Mouse (Mus musculus) adrenal gland, postnatal 14 days (tissue): ENCODE measurements at regions not wholly inside any gene's neighbourhood (a gene's known extent, or its start where the extent isn't known, plus 50 kb on each side); places are given as distances from the start of the nearest gene placed in this dataset.
"Not testable (repeated sequence)": the region's sequence is repeated elsewhere in the genome, so short reads cannot be mapped to it uniquely, and the experiment has no call there.

Experiments used
- DNase-seq: peaks from one replicate; pipeline ENCODE4 v3.0.0; 2021; ENCODE audit warnings: mixed read lengths

GRCm38 (mm10) chr6:37618990-37619389 lies 89.0 kb downstream of the Akr1d1 start:
- no peak for DNase-seq

DNA sequence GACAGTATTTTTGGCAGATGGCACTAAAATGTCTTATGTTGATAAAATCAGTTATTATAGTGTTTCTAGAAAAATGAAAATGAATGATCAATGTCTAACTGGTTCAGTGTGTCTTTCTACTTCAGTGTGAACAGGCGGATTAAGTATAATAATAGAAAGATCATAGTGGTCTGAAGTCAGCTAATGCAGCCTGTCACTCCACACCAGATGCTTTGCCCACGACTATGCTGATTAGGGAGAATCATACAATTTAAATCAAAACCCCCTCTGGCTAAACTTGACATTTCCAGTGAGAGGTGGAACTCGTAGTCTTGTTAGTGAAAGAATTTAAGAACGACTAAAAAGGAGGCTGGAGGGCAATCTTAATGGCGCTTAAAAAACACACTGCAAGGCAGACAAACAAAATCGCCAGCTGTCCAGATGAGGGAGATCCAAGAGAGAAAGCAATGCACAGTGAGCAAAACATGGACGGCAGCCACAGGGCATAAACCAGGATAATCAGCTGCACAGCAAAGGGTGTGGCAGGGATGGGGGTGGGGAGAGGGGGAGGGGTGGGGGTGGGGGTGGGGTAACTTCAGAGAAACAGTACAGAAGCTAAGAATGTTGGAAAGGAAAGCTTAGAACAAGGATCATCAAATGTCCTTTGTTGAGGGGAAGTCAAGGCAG lies 91.5 kb downstream of the Akr1d1 start:
- DNase-seq, result no peak

DNA sequence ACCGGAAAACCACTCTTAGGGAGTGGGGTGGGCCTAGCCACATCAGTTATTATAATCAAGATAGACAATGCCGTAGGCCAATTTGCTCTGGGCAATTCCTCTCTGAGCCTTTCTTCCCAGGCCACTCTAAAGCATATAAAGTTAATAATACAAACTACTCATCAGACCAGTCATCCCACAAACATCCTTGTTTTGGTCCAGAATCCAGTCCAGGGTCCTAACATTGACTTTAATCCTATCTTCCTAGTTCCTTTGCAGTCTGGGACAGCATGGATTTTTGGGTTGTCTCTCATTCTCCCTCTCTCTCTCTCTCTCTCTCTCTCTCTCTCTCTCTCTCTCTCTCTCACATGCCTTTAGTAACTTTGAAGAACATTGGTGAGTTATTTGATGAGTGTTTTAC lies 92.3 kb downstream of the Akr1d1 start:
- DNase-seq, result no peak

GRCm38 (mm10) chr6:37627206-37627605 lies 97.2 kb downstream of the Akr1d1 start:
- no peak for DNase-seq

DNA sequence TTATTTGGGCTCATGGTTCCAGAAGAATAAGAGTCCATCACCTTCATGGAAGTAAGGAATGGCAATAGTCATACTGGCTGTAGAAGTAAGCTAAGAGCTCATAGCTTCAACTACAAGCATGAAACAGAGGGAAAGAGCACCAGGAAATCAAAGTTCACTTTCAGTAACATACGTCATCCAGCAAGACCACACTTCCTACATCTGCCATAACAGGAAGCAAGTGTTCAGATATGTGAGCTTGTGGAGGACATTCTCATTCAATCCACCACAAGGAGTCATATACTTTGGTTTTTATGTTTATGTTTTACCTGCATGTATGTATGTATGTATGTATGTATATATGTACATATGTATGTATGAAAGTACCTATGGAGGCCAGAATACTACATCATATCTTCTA lies 104.0 kb downstream of the Akr1d1 start:
- DNase-seq, result no peak

- DNase-seq, result no peak
Measured at GRCm38 (mm10) chr6:37642066-37642465, 112.1 kb downstream of the Akr1d1 start.

- DNase-seq, result no peak
Measured at GRCm38 (mm10) chr6:37642701-37643121, 112.7 kb downstream of the Akr1d1 start.

DNA sequence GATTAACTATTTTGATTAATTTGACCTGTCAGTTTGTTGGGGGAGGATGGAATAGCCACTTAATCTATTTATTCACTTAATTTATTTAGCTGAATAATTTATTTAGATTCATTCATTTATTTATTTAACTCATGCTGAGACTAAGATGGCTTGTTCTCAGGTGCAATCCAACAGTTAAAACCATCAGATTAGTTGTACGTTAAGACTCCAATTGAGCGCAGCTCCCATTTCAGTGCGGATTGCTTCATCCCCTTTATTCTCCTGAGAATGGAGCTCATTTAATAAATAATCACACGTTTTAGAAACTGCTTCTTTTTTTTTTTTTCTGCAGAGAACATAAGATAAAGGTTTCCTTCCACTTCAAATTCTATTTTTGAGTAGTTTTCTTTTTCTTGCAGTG lies 113.2 kb downstream of the Akr1d1 start:
- no peak for DNase-seq

- no peak for DNase-seq
Measured at GRCm38 (mm10) chr6:37643718-37644117, 113.7 kb downstream of the Akr1d1 start.

- peak; percentile 48 for DNase-seq
Measured at GRCm38 (mm10) chr6:37645551-37645950, 115.6 kb downstream of the Akr1d1 start.

GRCm38 (mm10) chr6:37657300-37657699 lies 127.3 kb downstream of the Akr1d1 start:
- not testable (repeated sequence) for DNase-seq

DNA sequence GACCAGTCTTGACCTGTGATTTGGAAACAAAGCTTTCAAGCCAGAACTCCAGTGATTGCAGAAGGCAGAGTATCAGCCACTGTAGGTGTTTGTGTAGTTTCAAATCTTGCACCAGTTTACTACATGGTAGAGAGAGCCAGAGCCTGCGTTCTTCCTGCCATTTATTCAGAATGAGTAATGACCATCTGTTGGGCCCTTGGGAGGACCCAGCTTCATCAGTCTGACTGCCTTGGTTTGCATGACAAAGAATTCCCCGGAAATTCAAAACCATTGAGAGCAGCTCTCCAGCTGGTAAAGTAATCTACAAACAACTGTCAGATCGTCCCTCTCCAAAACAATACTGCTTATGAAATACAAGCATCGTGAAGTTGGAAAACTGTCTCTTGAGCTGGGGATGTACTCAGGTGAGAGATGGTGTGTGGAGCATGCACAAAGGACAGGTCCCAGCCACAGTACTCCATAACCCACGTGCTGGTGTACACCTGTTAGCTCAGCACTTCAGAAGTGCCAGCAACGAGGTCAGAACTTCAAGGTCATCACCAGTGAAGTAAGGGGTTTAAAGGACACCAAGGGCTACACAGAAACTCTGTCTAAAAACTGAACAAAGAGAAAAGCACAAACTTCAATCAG lies 128.2 kb downstream of the Akr1d1 start:
- no peak for DNase-seq

GRCm38 (mm10) chr6:37662747-37663146 lies 132.8 kb downstream of the Akr1d1 start:
- DNase-seq, result no peak

DNA sequence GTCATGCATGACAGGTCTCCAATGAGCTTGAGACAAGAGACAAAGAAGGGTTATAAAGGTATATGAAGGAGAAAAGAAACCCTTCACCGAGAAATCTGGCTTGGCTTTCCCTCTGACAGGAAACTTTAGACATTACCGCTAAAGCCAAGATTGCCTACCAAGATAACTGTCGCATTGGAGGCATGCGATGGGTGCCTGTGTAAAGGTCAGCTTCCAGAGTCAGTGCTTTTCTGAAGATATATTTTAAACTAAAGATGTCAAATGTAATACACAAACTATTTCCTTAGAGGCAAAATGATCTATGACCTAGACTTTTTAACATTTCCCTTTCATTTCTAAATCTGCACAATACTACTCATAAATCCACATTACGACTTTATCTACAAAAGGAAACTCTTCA lies 135.6 kb downstream of the Akr1d1 start:
- DNase-seq, result no peak

GRCm38 (mm10) chr6:37669407-37669806 lies 139.4 kb downstream of the Akr1d1 start:
- DNase-seq, result no peak

DNA sequence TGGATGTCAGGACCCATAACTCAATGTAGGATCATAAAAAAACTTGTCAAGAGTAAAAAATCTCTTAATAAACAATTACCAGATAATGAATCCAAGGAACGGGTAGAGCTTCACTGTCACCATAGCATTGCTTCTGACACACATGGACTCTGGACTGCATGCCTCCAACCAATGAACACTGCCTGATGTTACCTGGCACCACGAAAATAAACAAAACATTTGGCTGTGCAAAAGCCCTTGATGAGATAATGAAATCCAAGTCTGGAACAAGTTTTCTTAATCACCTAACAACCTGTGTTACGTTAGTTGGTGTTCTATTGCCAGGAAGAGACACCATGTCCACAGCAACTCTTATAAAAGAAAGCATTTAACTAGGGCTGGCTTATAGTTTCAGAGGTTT lies 140.7 kb downstream of the Akr1d1 start:
- no peak for DNase-seq

- DNase-seq, result no peak
Measured at GRCm38 (mm10) chr6:37679871-37680270, 149.9 kb downstream of the Akr1d1 start.

DNA sequence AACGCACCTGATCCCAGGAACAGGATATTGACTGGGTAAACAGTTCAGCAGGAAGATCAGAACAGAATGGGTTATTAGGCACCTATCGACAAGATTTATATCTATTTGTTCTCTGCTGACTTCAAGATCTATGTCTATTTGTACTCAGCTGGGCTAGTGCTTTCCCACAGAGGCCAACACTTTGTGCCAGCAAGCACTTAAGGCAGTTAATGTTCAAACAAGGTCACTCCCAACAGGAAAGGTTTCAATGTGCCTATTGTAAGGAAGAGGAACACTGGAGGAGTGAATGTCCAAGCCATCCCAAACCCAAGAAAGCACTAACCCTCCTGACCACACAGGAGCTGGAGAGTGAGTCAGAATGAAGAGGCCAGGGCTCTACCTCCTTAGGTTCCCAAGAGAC lies 151.4 kb downstream of the Akr1d1 start:
- DNase-seq, result not testable (repeated sequence)

- DNase-seq, result no peak
Measured at GRCm38 (mm10) chr6:37686094-37686493, 156.1 kb downstream of the Akr1d1 start.

GRCm38 (mm10) chr6:37688866-37689617 lies 159.1 kb downstream of the Akr1d1 start:
- DNase-seq, result no peak

GRCm38 (mm10) chr6:37689696-37690095 lies 159.7 kb downstream of the Akr1d1 start:
- no peak for DNase-seq

DNA sequence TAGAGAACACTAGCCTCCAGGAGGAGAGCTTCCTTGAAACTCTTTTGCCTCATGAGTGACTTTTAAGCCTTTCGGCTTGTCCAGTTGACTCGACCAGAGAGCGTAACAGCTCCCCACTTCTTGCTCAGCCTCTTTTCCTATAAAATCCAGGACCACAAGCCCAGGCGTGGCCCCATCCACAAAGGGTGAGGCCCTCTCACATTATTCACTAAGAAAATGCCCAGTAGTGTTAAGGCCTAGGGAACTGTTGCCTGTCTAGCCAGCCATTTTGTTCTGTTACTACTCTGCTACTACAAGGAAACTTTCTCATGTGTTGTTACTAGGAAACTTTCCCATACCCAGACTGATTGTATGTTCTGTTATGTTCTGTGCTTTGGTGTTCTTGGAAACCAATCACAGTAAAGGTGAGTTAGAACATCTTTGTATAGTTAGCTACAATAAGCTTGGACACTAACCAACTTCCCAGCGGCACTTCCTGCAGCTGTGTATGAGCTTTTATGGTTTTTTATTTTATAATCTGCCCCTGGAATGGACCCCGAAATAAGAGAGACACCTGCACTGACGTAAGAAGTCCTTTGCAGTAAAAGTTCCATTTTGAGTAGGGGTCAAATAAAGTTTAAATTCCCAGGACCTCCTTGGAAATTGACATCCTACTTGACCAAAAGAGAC lies 162.1 kb downstream of the Akr1d1 start:
- DNase-seq, result no peak

DNA sequence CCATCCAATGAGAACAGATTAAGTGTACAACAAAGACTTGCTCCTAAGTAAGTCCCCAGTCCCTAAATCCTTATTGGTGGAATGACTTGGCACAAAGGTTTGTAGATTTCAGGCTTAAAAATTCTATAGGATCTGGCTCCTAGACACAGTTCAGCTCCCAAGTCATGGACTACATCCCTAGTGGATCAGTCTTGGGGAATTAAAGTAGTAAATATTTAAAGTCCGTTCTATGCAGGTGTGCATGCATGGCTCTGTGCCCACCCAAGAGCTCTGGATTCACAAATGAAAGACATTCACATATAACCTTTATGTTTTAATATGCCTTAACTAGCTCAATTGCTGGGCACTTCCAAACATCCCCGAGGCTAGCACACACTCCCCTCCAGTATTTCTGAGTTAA lies 162.8 kb downstream of the Akr1d1 start:
- DNase-seq, result no peak
